Mouse (Mus musculus) left cerebral cortex, adult 11 months (tissue): Measurements from ENCODE around the gene Car10.
A peak's percentile ranks its signal among the peaks of the same experiment; 100 is the strongest.

ENCODE experiments used
- DNase-seq: peaks from one replicate; pipeline ENCODE4 v3.0.0; 2022; ENCODE audit warnings: low spot score

Car10 gene

GRCm38 (mm10) chr11:93581326-93581725, 483.5 kb downstream of the Car10 start:
- no peak for DNase-seq

GRCm38 (mm10) chr11:93587788-93588187, 490.0 kb downstream of the Car10 start:
- peak; percentile 47 for DNase-seq

DNA sequence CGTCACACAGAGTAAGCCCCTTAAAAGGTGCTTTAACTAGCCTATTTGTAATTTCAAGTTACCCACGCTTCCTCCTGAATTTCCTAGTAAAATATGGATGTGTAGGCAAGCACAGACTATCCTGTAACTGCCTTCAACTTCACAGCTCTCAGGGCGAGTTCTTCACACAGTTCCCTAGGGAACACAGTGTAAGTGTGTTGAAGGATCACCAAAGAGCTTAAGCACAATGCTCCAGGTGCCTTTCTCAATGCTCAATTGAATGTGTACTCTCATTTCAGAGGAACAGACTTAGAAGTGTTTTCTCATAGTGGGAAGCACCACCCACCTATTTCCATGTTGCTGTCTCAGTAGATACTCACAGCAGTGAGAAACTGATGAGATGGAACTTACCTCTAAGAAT, 492.8 kb downstream of the Car10 start:
- DNase-seq, result no peak

DNA sequence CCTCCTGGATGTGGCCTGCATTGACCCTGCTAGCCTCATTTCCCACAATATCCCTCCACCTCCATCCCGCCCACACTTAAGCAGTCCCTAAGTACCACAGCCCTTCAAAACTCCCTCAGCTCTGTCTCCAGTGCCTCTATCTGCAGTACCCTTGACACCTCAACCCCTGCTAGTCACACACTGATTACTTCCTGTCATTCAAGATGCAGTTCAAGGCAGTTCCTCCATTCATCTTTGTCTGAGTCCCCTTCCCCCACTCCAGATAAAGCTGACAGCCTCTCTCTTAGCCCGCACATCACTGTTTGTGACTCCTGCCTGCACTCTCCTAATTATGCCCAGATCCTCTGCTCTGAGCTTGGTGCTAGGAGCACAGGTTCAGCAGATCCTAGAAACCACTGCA, 496.2 kb downstream of the Car10 start:
- DNase-seq, result no peak

DNA sequence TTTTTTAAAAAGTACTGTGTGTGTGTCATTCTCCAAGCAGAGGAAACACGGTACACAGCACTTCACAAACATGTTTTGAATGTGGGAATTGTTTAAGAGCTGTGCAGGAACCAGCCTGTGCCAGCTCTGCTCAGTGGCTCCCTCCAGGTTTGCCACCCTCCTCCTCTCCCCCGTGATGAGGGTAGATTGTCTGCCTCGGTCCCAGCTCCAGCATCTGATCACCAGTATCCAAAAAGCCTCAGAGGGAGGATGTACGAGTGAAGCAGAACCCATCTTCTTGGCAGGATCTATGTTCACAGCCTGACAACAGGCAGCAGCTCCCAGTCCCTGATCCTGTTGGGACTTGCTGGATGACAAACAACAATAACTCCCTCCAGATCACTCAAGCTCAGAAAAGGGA, 500.3 kb downstream of the Car10 start:
- no peak for DNase-seq

- no peak for DNase-seq
Measured at GRCm38 (mm10) chr11:93599755-93600154, 501.9 kb downstream of the Car10 start.

GRCm38 (mm10) chr11:93603575-93603974, 505.7 kb downstream of the Car10 start:
- DNase-seq, result no peak

- no peak for DNase-seq
Measured at GRCm38 (mm10) chr11:93607111-93607510, 509.3 kb downstream of the Car10 start.

DNA sequence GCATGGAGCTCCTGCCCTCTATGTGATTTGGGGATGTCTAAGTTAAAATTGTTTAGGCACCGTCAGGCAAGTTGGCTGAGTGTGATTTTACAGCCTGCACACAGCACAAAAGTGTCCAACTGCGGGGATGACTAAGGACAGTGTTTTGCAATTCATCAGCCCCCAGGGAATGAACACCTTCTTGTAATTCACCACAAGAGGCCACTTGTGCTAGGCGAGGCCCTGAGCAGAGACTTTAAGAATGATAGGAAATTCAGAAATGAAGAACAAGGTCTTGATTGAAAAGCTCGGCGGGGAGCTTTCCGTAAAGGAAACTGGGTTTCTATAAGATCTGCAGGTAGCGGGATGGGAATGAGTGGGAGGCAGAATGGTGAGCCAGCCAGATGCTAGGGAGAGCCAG, 510.9 kb downstream of the Car10 start:
- DNase-seq, result no peak

GRCm38 (mm10) chr11:93612071-93612470, 514.2 kb downstream of the Car10 start:
- DNase-seq, result no peak

GRCm38 (mm10) chr11:93614851-93615250, 517.0 kb downstream of the Car10 start:
- no peak for DNase-seq

GRCm38 (mm10) chr11:93623605-93624004, 525.8 kb downstream of the Car10 start:
- no peak for DNase-seq

GRCm38 (mm10) chr11:93639410-93639809, 541.6 kb downstream of the Car10 start:
- no peak for DNase-seq

- DNase-seq, result no peak
Measured at GRCm38 (mm10) chr11:93640954-93641353, 543.1 kb downstream of the Car10 start.

DNA sequence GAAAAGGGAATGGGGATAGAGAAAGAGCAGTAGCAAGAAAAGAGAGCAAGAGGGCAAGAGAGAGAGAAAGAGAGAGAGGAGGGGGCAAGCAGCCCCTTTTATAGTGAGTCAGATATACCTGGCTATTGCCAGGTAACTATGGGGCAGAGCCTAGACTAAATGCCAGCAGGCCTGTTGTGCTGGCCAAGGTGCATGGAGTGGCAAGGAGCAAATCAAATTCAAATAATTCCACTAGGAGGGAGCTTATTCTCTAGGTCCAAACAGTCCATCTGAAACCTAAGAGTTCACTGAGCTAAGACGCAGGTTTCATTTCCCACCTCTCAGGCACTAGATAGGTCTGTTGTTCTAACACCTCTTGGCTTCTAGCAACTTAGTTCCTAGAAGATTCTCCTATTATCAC, 544.5 kb downstream of the Car10 start:
- DNase-seq, result no peak

- DNase-seq, result no peak
Measured at GRCm38 (mm10) chr11:93643006-93643405, 545.2 kb downstream of the Car10 start.

DNA sequence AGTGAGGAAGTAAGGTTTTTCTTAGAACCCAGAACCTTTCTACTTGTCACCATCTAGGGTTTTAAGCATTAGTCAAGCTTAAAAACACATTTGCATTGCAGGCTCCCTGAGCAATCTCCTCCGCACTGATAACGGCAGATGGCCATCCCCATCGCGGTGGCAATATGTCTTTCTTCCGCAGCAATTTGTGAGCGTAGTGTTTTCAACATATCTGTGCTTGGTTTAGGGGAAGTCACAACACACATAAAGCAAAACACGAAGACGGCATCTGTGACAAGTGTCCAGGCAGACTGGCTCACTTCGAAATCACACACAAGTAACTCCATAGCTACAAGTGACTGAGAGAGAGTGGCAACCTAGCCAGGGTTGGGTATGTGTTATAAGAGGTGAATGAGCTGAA, 545.6 kb downstream of the Car10 start:
- no peak for DNase-seq

DNA sequence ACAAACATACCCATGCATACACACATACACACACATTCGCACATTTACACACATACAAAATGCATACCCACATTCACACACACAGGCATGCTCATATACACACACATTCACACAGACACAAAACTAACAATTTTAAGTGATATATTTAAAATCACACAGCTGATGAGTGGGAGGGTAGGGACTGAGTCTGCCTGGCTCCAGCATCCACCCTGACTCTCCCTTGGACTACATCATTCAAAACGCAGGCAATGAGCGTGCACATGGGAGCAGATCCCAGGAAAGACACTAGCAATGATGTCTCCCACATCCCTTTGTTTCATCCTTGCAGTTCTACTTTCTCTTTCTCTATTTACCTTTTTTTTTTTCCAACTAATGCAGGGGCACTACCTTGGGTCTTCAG, 548.4 kb downstream of the Car10 start:
- DNase-seq, result no peak
